Mouse (Mus musculus) liver, adult 2 months (tissue): ENCODE measurements around the gene Il12rb2. TPM values are rescaled to one million over a fixed set of nuclear protein-coding genes. Genes with fewer than 3 reads are reported as not detected.

Source experiments
- DNase-seq: peaks from one replicate; pipeline ENCODE4 v3.0.0-alpha.2; 2011; ENCODE audit warnings: low read depth, low spot score; ENCODE audit errors: extremely low read depth
- H3K27ac ChIP-seq: fragments of 200-500 bp; replicated peaks from 2 replicates; pipeline ENCODE4 v1.5.1; 2012; ENCODE audit warnings: low read depth, mild to moderate bottlenecking, control low read depth, inconsistent platforms, low read length; ENCODE audit not compliant: insufficient read depth
- H3K27me3 ChIP-seq: fragments of 200-500 bp; 2 replicates; pipeline ENCODE4 v1.6.1; 2012; ENCODE audit warnings: mild to moderate bottlenecking, moderate library complexity, low read length, inconsistent platforms; ENCODE audit not compliant: control insufficient read depth, insufficient read depth
- H3K36me3 ChIP-seq: fragments of 200-500 bp; 2 replicates; pipeline ENCODE4 v1.6.1; 2012; ENCODE audit warnings: low read length, inconsistent platforms; ENCODE audit not compliant: control insufficient read depth, insufficient read depth
- H3K4me1 ChIP-seq: fragments of 200-500 bp; 2 replicates; pipeline ENCODE4 v1.6.1; 2011; ENCODE audit warnings: low read length; ENCODE audit not compliant: control insufficient read depth, insufficient read depth
- H3K4me3 ChIP-seq: fragments of 200-500 bp; 2 replicates; pipeline ENCODE4 v1.5.1; 2011; ENCODE audit warnings: low read depth, mild to moderate bottlenecking, control low read depth, low read length, moderate library complexity; ENCODE audit not compliant: insufficient read depth
- H3K79me2 ChIP-seq: fragments of 200-500 bp; 2 replicates; pipeline ENCODE4 v1.6.1; 2012; ENCODE audit warnings: inconsistent platforms, mild to moderate bottlenecking, low read length, moderate library complexity; ENCODE audit not compliant: control insufficient read depth, insufficient read depth
- H3K9ac ChIP-seq: fragments of 200-500 bp; 2 replicates; pipeline ENCODE4 v1.6.1; 2012; ENCODE audit warnings: low read depth, mild to moderate bottlenecking, control low read depth, inconsistent platforms, low read length
- CTCF ChIP-seq: fragments of 200-500 bp; IDR thresholded peaks from 2 replicates; pipeline ENCODE4 v1.5.1; 2011; ENCODE audit warnings: low read depth, low read length, control low read depth
- POLR2A ChIP-seq: fragments of 200-500 bp; IDR thresholded peaks from 2 replicates; pipeline ENCODE4 v1.6.1; 2011; ENCODE audit warnings: low read length, control low read depth; ENCODE audit not compliant: insufficient read depth; ENCODE audit errors: extremely low read depth
- WGBS: fragments of 180-500 bp; shearing (Covaris S2); methylation state at CpG from one replicate; pipeline ENCODE4 v1.1.7; 2018; 5-methylcytosine and 5-hydroxymethylcytosine counted together
- polyA plus RNA-seq: library from polyadenylated mRNA; depleted of rRNA; stranded (reverse); fragments of >200 nt; gene quantifications from 2 replicates; pipeline ENCODE4 v1.2.3, GENCODE M21; 2012; rRNA removed
- total RNA-seq: library from RNA; depleted of rRNA; stranded (reverse); fragments of >200 nt; gene quantifications from 2 replicates; pipeline ENCODE4 v1.2.3, GENCODE M21; 2014; rRNA removed

Gene Il12rb2
- total RNA-seq (0.09 and 0.13 TPM in 2 replicates), polyA plus RNA-seq (0.12 and 0.20 TPM in 2 replicates)

GRCm38 (mm10) chr6:67375982-67376391, at the start of gene Il12rb2:
Il12rb2 (minus strand) TSS chr6:67376188.
- H3K79me2 ChIP-seq: no peaks in the 10 kb centered on the region
- no peaks in the 10 kb centered on the region for H3K4me1 ChIP-seq
- H3K27ac ChIP-seq: no peak within 1 kb of the TSS
- no peaks in the 10 kb centered on the region for H3K36me3 ChIP-seq
- H3K4me3 ChIP-seq: peak within 1 kb of the TSS; percentile 39; the same call in 1 of the 2 replicates
- DNase-seq: no peak
- H3K9ac ChIP-seq: no peak within 1 kb of the TSS
- TF ChIP-seq CTCF (no peak), POLR2A (no peak)
- H3K27me3 ChIP-seq: no peaks in the 10 kb centered on the region
- WGBS: 2% methylated on average over 26 of the region's 26 CpGs

GRCm38 (mm10) chr6:67421761-67422160, 45.8 kb upstream of the Il12rb2 start:
- no peak overlapping the region for H3K27ac ChIP-seq
- TF ChIP-seq POLR2A (no peak), CTCF (no peak)
- H3K79me2 ChIP-seq: no peaks in the 10 kb centered on the region
- H3K4me1 ChIP-seq: no peaks in the 10 kb centered on the region
- H3K4me3 ChIP-seq: no peak overlapping the region
- no peak for DNase-seq
- H3K27me3 ChIP-seq: no peaks in the 10 kb centered on the region
- no peaks in the 10 kb centered on the region for H3K36me3 ChIP-seq
- WGBS: 86% methylated on average over 5 of the region's 5 CpGs
- no peak overlapping the region for H3K9ac ChIP-seq

- H3K79me2 ChIP-seq: no peaks in the 10 kb centered on the region
- H3K4me3 ChIP-seq: no peak overlapping the region
- WGBS: 73% methylated on average over 3 of the region's 3 CpGs
- H3K4me1 ChIP-seq: no peaks in the 10 kb centered on the region
- no peak overlapping the region for H3K27ac ChIP-seq
- no peaks in the 10 kb centered on the region for H3K27me3 ChIP-seq
- no peaks in the 10 kb centered on the region for H3K36me3 ChIP-seq
- H3K9ac ChIP-seq: no peak overlapping the region
- TF ChIP-seq CTCF: no peak
- TF ChIP-seq POLR2A: no peak
- no peak for DNase-seq
These were observed 40.6 kb upstream of the Il12rb2 start for GRCm38 (mm10) chr6:67416557-67416956.

GRCm38 (mm10) chr6:67415276-67415675, 39.3 kb upstream of the Il12rb2 start:
- no peak overlapping the region for H3K9ac ChIP-seq
- H3K4me1 ChIP-seq: no peaks in the 10 kb centered on the region
- H3K27me3 ChIP-seq: no peaks in the 10 kb centered on the region
- no peaks in the 10 kb centered on the region for H3K36me3 ChIP-seq
- no peak for TF ChIP-seq CTCF
- no peak for TF ChIP-seq POLR2A
- no peak overlapping the region for H3K4me3 ChIP-seq
- no peak for DNase-seq
- WGBS: 86% methylated on average over 5 of the region's 5 CpGs
- H3K79me2 ChIP-seq: no peaks in the 10 kb centered on the region
- no peak overlapping the region for H3K27ac ChIP-seq

GRCm38 (mm10) chr6:67413378-67413777, 37.4 kb upstream of the Il12rb2 start:
- DNase-seq: no peak

GRCm38 (mm10) chr6:67405281-67405682, 29.3 kb upstream of the Il12rb2 start:
- no peaks in the 10 kb centered on the region for H3K27me3 ChIP-seq
- 79% methylated on average over 3 of the region's 3 CpGs for WGBS
- no peak overlapping the region for H3K4me3 ChIP-seq
- H3K4me1 ChIP-seq: no peaks in the 10 kb centered on the region
- no peaks in the 10 kb centered on the region for H3K79me2 ChIP-seq
- H3K36me3 ChIP-seq: no peaks in the 10 kb centered on the region
- H3K27ac ChIP-seq: no peak overlapping the region
- DNase-seq: no peak
- no peak for TF ChIP-seq POLR2A
- TF ChIP-seq CTCF: no peak
- H3K9ac ChIP-seq: no peak overlapping the region

More at GRCm38 (mm10) chr6:67413378-67413777, 37.4 kb upstream of the Il12rb2 start:
- Histone ChIP-seq H3K27ac (no peak overlapping the region), H3K36me3 (no peaks in the 10 kb centered on the region), H3K4me1 (no peaks in the 10 kb centered on the region), H3K9ac (no peak overlapping the region), H3K4me3 (no peak overlapping the region), H3K79me2 (no peaks in the 10 kb centered on the region), H3K27me3 (no peaks in the 10 kb centered on the region)
- TF ChIP-seq POLR2A (no peak), CTCF (no peak)
- whole genome bisulfite sequencing: 85% methylated on average over 2 of the region's 2 CpGs
